Mouse (Mus musculus): Measurements from ENCODE around the gene Cd151.

DNA sequence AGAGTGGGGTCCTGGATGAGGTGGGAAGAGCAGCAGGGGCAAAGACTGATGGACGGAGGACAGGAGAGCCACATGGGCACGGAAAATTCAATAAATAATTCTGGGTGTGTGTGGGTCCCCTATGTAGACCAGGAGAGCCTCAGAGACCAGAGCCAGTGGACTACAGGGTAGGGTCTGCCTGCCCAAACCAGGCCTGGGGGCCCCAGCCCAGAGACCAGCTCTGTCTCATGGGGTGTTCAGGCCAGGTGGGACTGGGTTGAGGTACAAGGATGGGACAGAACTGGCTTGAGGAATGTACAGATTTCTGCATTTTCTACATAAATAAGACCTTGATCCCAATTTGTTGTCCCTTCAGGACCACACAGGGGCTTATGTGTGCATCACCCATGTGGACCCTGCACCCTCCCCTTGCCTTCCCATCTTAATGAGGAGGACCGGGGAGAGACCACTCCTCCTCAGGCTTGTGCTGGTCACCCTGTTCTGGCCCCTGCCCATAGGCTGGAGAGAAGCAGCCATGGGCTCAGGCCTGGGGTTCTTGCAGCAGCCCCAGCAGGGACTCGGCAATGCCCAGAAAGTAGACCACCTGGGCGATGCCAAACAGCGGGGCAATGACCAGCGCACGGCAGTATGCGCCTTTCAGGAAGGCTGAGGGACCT is 36.5 kb upstream of the Cd151 start:
- TF ChIP-seq CTCF (IDR thresholded peaks at IDR 0.05; ENCODE audit: low read depth, low read length): no peak
- no peak for TF ChIP-seq EP300 (IDR thresholded peaks at IDR 0.05; ENCODE audit: insufficient read depth, low read depth, low read length)
- no peak for TF ChIP-seq POLR2A (IDR thresholded peaks at IDR 0.05; ENCODE audit: insufficient read depth, low read length)
